Mouse (Mus musculus) kidney, embryonic 14.5 days (tissue): ENCODE measurements around the gene Itgad. TPM values are rescaled to one million over a fixed set of nuclear protein-coding genes. Genes with fewer than 3 reads are reported as not detected.

Experiments
- ATAC-seq: fragments of 200-750 bp; cut with Nextera tagmentation; 2 replicates; pipeline ENCODE4 v1.8.0; 2017; ENCODE audit warnings: moderate number of reproducible peaks, mild to moderate bottlenecking, moderate TSS enrichment, moderate library complexity; ENCODE audit not compliant: low FRiP score, low TSS enrichment
- H3K27ac ChIP-seq: fragments of 300-500 bp; sonication (generic); 2 replicates; pipeline ENCODE4 v1.5.1; 2014; ENCODE audit warnings: low read depth, mild to moderate bottlenecking, low read length, moderate library complexity, mixed read lengths
- H3K27me3 ChIP-seq: fragments of 300-500 bp; sonication (generic); 2 replicates; pipeline ENCODE4 v1.6.1; 2014; ENCODE audit warnings: mild to moderate bottlenecking, low read length; ENCODE audit not compliant: control insufficient read depth, insufficient read depth
- H3K36me3 ChIP-seq: fragments of 300-500 bp; sonication (generic); 2 replicates; pipeline ENCODE4 v1.6.1; 2014; ENCODE audit warnings: low read length, mixed read lengths; ENCODE audit not compliant: control insufficient read depth, insufficient read depth
- H3K4me1 ChIP-seq: fragments of 300-500 bp; sonication (generic); 2 replicates; pipeline ENCODE4 v1.6.1; 2014; ENCODE audit warnings: low read length, mixed read lengths; ENCODE audit not compliant: control insufficient read depth, insufficient read depth
- H3K4me2 ChIP-seq: fragments of 300-500 bp; sonication (generic); replicated peaks from 2 replicates; pipeline ENCODE4 v1.6.1; 2014; ENCODE audit warnings: low read depth, mild to moderate bottlenecking, low read length
- H3K4me3 ChIP-seq: fragments of 300-500 bp; sonication (generic); 2 replicates; pipeline ENCODE4 v1.5.1; 2014; ENCODE audit warnings: mild to moderate bottlenecking, low read length
- H3K9ac ChIP-seq: fragments of 300-500 bp; sonication (generic); 2 replicates; pipeline ENCODE4 v1.6.1; 2014; ENCODE audit warnings: low read depth, mild to moderate bottlenecking, low read length, moderate library complexity
- H3K9me3 ChIP-seq: fragments of 300-500 bp; sonication (generic); 2 replicates; pipeline ENCODE4 v1.6.1; 2016; ENCODE audit warnings: low read length; ENCODE audit not compliant: control insufficient read depth
- WGBS: fragments of 180-500 bp; shearing (Covaris S2); extraction: QIAGEN DNeasy Blood & Tissue Kit; methylation state at CpG from one replicate; pipeline ENCODE4 v1.1.7; 2014; 5-methylcytosine and 5-hydroxymethylcytosine counted together
- polyA plus RNA-seq: library from polyadenylated mRNA; unstranded; fragments of >200 nt; fragmentation: Nextera tagmentation; extraction: Ambion mirVana; gene quantifications from 2 replicates; pipeline ENCODE4 v1.2.1, GENCODE M21; 2014

The Itgad gene
- polyA plus RNA-seq, 1 experiment from 2014 or later: not detected

DNA sequence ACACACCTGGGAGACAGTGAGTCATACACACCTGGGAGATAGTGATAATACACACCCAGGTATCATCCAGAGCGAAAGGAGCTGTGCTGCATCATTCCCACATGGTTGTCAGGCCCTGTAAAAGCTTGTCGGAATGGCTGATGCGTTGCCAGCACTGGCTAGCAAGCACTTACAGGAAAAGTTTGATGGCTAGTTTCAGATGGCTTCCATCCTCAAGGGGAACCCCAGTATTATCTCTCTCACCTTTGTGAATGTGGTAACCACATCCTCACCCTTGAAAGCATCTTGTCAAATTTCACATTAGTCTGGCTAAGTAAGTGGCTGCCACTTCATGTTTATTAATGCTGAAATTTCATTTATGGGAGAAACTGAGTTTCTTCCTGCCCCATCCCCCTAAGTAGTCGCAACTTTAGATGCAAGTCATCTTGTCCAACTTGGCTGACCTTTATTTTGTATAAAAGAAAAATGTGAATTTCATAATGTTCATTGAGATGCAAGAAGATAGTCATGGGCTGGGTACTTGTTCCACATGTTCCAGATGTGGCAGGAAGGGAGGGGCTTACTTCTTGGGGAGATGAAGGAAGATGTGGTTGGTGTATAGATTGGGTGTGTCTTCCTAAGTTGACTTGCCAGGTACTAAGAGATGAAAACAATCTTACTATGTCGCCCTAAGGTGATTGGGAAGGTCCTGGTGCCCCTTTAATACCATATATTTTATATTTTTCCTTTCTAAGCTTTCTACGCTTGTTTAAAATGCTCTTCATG is 34.3 kb upstream of the Itgad start:
- no peak overlapping the region for H3K27ac ChIP-seq
- H3K4me1 ChIP-seq: no peaks in the 10 kb centered on the region
- H3K36me3 ChIP-seq: no peaks in the 10 kb centered on the region
- no peak overlapping the region for H3K4me2 ChIP-seq
- H3K4me3 ChIP-seq: no peak overlapping the region
- no peak for ATAC-seq
- no peaks in the 10 kb centered on the region for H3K27me3 ChIP-seq
- H3K9ac ChIP-seq: no peak overlapping the region
- WGBS: 88% methylated on average over 6 of the region's 6 CpGs
- H3K9me3 ChIP-seq: no peaks in the 10 kb centered on the region

DNA sequence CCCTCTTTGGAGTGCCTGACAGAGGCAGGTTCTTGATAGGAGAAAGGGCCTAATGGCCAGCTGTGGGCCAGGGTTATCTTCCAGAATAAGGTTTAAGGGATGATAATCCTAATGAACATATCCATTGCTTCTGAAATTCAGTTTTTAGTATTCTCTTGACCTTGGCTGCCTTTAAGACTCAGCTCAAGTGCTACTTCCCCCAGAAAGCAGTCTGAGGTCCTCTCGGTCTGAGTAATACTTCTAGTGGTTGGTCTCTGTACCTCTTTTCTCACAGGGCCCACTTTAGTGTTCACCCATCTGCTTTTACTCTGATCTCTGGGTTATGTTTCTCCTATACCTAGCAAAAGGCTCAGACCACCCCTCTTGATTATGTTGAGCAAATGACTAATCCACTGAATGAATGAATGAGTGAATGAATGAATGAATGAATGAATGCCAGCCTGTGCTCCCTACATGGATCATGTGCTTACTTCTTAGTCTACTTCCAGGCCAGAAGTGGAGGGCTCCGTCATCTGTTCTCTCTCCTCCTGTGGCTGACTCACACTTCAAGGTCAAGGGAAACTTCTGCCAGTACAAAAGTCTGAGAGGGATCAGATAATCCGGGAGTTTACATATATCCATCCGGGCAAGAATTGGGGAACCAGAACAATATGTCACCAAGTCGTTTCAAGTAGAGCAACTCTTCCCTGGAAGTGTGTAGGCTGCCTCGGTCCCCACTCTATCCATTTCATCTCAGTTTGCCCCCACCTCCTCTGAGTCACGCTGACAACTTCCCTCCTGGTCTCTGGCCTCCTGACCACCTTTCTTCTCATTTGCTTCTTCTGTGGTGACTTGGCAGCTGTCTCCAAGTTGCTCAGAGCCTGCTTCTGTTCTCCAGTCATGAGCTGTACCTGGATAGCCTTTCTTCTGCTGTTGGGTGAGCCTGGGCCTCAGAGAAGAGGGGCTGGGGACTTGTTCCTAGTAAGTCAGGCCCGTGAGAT is 25.1 kb upstream of the Itgad start, which contains the start of gene Itgax:
Gene Itgax (plus strand): TSS at position 807 of the 980 bp plus-strand sequence.
- H3K4me1 ChIP-seq: no peaks in the 10 kb centered on the region
- ATAC-seq: no peak

GRCm38 (mm10) chr7:128132148-128132547 is 22.0 kb upstream of the Itgad start:
- Histone ChIP-seq H3K27me3 (no peaks in the 10 kb centered on the region), H3K4me2 (no peak overlapping the region), H3K9ac (no peak overlapping the region)

More for the DNA sequence above, 25.1 kb upstream of the Itgad start, which contains the start of gene Itgax:
- Histone ChIP-seq H3K36me3 (no peaks in the 10 kb centered on the region), H3K4me2 (no peak within 1 kb of the TSS), H3K27ac (no peak within 1 kb of the TSS), H3K4me3 (no peak within 1 kb of the TSS), H3K9me3 (no peaks in the 10 kb centered on the region), H3K9ac (no peak within 1 kb of the TSS), H3K27me3 (no peaks in the 10 kb centered on the region)
- WGBS: 85% methylated on average over 8 of the region's 8 CpGs

DNA sequence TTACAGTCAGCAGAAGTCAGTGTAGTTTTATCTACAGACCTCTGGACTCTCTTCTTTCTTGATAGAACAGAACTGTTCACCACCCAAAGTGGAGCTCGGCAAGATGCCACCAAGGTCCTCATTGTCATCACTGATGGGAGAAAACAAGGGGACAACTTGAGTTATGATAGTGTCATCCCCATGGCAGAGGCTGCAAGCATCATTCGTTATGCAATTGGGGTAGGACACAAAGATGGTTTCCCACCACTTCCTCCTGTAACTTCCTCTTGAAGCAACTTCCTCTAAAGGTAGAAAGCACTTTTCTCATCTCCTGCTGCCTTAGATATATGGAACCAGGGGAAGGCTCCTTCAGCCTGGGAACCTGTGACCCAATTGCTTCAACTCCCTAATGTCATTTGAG is 20.6 kb upstream of the Itgad start:
- H3K36me3 ChIP-seq: no peaks in the 10 kb centered on the region
- no peaks in the 10 kb centered on the region for H3K4me1 ChIP-seq
- H3K27ac ChIP-seq: no peak overlapping the region
- H3K27me3 ChIP-seq: no peaks in the 10 kb centered on the region
- H3K4me3 ChIP-seq: no peak overlapping the region
- ATAC-seq: no peak
- H3K9me3 ChIP-seq: no peaks in the 10 kb centered on the region
- WGBS: 93% methylated on average over 2 of the region's 2 CpGs
- H3K9ac ChIP-seq: no peak overlapping the region
- H3K4me2 ChIP-seq: no peak overlapping the region

More at GRCm38 (mm10) chr7:128132148-128132547, 22.0 kb upstream of the Itgad start:
- Histone ChIP-seq H3K9me3 (no peaks in the 10 kb centered on the region), H3K4me3 (no peak overlapping the region), H3K36me3 (no peaks in the 10 kb centered on the region), H3K27ac (no peak overlapping the region), H3K4me1 (no peaks in the 10 kb centered on the region)
- 90% methylated on average over 5 of the region's 5 CpGs for WGBS
- no peak for ATAC-seq

GRCm38 (mm10) chr7:128136927-128137326 is 17.2 kb upstream of the Itgad start:
- no peak overlapping the region for H3K4me3 ChIP-seq

DNA sequence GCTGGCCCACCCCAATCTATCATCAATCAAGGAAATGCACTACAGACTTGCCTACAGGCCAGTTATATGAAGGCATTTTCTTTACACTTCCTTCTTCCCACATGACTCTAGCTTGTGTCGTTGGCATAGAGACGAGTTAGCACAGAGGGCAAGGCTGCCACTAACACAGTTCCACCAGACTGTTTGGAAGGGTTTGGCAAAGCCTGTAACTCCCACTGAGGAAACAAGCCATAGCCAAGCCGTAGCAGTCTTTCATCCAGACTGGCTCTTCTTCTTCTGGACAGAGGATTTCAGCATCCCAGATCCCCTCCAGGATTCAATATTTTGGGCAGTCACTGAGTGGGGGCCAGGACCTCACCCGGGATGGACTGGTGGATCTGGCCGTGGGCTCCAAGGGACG is 14.6 kb upstream of the Itgad start:
- Histone ChIP-seq H3K4me3 (no peak overlapping the region), H3K27ac (no peak overlapping the region), H3K4me1 (no peaks in the 10 kb centered on the region), H3K36me3 (no peaks in the 10 kb centered on the region), H3K9me3 (no peaks in the 10 kb centered on the region), H3K27me3 (no peaks in the 10 kb centered on the region), H3K9ac (no peak overlapping the region), H3K4me2 (no peak overlapping the region)
- WGBS: 96% methylated on average over 6 of the region's 6 CpGs
- ATAC-seq: no peak

More at GRCm38 (mm10) chr7:128136927-128137326, 17.2 kb upstream of the Itgad start:
- no peak overlapping the region for H3K9ac ChIP-seq
- no peaks in the 10 kb centered on the region for H3K9me3 ChIP-seq
- H3K4me2 ChIP-seq: no peak overlapping the region
- H3K36me3 ChIP-seq: no peaks in the 10 kb centered on the region
- no peaks in the 10 kb centered on the region for H3K4me1 ChIP-seq
- 42% methylated on average over 4 of the region's 4 CpGs for WGBS
- no peak for ATAC-seq
- H3K27ac ChIP-seq: no peak overlapping the region
- H3K27me3 ChIP-seq: no peaks in the 10 kb centered on the region

DNA sequence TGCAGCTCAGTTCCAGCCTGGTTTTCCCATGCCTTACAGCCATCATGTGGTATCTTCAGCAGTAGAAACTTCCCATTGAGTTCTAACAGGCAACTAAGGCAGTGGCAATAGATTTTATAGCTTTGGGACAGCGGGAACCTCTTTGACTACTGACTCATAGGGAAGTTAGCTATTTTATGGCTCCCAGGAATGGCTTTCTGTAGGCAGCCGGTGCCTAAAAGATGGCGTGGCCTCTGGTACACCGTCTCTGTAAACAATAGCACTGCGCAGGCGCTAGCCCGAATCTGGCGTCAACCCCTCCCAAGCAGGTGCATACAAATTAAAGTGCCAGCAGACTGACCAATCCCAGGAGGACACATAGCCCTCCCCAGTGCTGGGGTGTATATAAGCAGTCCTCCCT is 3.2 kb upstream of the Itgad start:
- Histone ChIP-seq H3K9ac (no peak overlapping the region), H3K36me3 (no peaks in the 10 kb centered on the region), H3K4me1 (no peaks in the 10 kb centered on the region), H3K4me2 (no peak overlapping the region), H3K4me3 (no peak overlapping the region), H3K27me3 (no peaks in the 10 kb centered on the region), H3K27ac (no peak overlapping the region), H3K9me3 (no peaks in the 10 kb centered on the region)
- 62% methylated on average over 8 of the region's 8 CpGs for WGBS
- ATAC-seq: no peak

- Histone ChIP-seq H3K4me2 (no peak overlapping the region), H3K27me3 (no peaks in the 10 kb centered on the region), H3K36me3 (no peaks in the 10 kb centered on the region), H3K4me3 (no peak overlapping the region), H3K9me3 (no peaks in the 10 kb centered on the region), H3K4me1 (no peaks in the 10 kb centered on the region), H3K9ac (no peak overlapping the region), H3K27ac (no peak overlapping the region)
- no peak for ATAC-seq
- WGBS: 84% methylated on average over 10 of the region's 10 CpGs
These were observed 748 bp downstream of the Itgad start for GRCm38 (mm10) chr7:128154924-128155323.
